Mouse (Mus musculus) C2C12 (cell line): ENCODE measurements at regions not wholly inside any gene's neighbourhood (a gene's known extent, or its start where the extent isn't known, plus 50 kb on each side); places are given as distances from the start of the nearest gene placed in this dataset.

Experiments used
- CEBPB ChIP-seq: IDR thresholded peaks from one replicate; pipeline ENCODE4 v1.6.1; 2011; ENCODE audit warnings: low read depth, mild to moderate bottlenecking, control low read depth, moderate library complexity
- CTCF ChIP-seq: IDR thresholded peaks from one replicate; pipeline ENCODE4 v1.5.1; 2011; ENCODE audit not compliant: control insufficient read depth, insufficient read depth, insufficient read length
- MYOG ChIP-seq: IDR thresholded peaks from one replicate; pipeline ENCODE4 v1.6.1; 2011; ENCODE audit not compliant: control insufficient read depth, insufficient read length; ENCODE audit errors: extremely low read depth
- USF1 ChIP-seq: IDR thresholded peaks from one replicate; pipeline ENCODE4 v1.6.1; 2011; ENCODE audit warnings: low read depth, mild to moderate bottlenecking, control low read depth, moderate library complexity

DNA sequence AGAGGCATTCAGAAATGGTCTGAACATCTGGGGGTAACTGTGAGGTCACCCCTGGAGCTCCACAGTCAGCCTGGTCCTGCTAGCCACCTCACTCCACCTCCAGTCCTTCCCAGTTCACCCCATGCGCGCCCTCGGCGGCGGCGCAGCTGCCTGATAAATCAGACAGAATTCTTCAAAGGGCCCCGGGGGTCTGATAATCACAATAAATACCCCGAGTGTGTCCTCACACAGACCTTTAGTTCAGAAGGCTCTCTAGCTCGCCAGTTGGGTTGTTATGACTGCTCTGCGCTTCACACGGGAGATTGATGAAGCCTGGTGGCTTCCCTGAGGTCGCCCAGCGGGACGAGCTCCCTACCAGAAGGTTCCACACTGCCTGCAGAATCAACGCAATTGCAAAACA, 91.8 kb downstream of the Nkx6-1 start:
- TF ChIP-seq CTCF (no peak), USF1 (no peak), MYOG (no peak), CEBPB (no peak)
